Mouse (Mus musculus) liver, adult 2 months (tissue): Measurements from ENCODE around the gene Rita1. TPM values are rescaled to one million over a fixed set of nuclear protein-coding genes. Genes with fewer than 3 reads are reported as not detected.

Experiments used
- DNase-seq: peaks from one replicate; pipeline ENCODE4 v3.0.0-alpha.2; 2011; ENCODE audit warnings: low read depth, low spot score; ENCODE audit errors: extremely low read depth
- H3K27ac ChIP-seq: fragments of 200-500 bp; replicated peaks from 2 replicates; pipeline ENCODE4 v1.5.1; 2012; ENCODE audit warnings: low read depth, mild to moderate bottlenecking, control low read depth, inconsistent platforms, low read length; ENCODE audit not compliant: insufficient read depth
- H3K27me3 ChIP-seq: fragments of 200-500 bp; 2 replicates; pipeline ENCODE4 v1.6.1; 2012; ENCODE audit warnings: mild to moderate bottlenecking, moderate library complexity, low read length, inconsistent platforms; ENCODE audit not compliant: control insufficient read depth, insufficient read depth
- H3K36me3 ChIP-seq: fragments of 200-500 bp; 2 replicates; pipeline ENCODE4 v1.6.1; 2012; ENCODE audit warnings: low read length, inconsistent platforms; ENCODE audit not compliant: control insufficient read depth, insufficient read depth
- H3K4me1 ChIP-seq: fragments of 200-500 bp; 2 replicates; pipeline ENCODE4 v1.6.1; 2011; ENCODE audit warnings: low read length; ENCODE audit not compliant: control insufficient read depth, insufficient read depth
- H3K4me3 ChIP-seq: fragments of 200-500 bp; 2 replicates; pipeline ENCODE4 v1.5.1; 2011; ENCODE audit warnings: low read depth, mild to moderate bottlenecking, control low read depth, low read length, moderate library complexity; ENCODE audit not compliant: insufficient read depth
- H3K79me2 ChIP-seq: fragments of 200-500 bp; 2 replicates; pipeline ENCODE4 v1.6.1; 2012; ENCODE audit warnings: inconsistent platforms, mild to moderate bottlenecking, low read length, moderate library complexity; ENCODE audit not compliant: control insufficient read depth, insufficient read depth
- H3K9ac ChIP-seq: fragments of 200-500 bp; 2 replicates; pipeline ENCODE4 v1.6.1; 2012; ENCODE audit warnings: low read depth, mild to moderate bottlenecking, control low read depth, inconsistent platforms, low read length
- CTCF ChIP-seq: fragments of 200-500 bp; IDR thresholded peaks from 2 replicates; pipeline ENCODE4 v1.5.1; 2011; ENCODE audit warnings: low read depth, low read length, control low read depth
- POLR2A ChIP-seq: fragments of 200-500 bp; IDR thresholded peaks from 2 replicates; pipeline ENCODE4 v1.6.1; 2011; ENCODE audit warnings: low read length, control low read depth; ENCODE audit not compliant: insufficient read depth; ENCODE audit errors: extremely low read depth
- WGBS: fragments of 180-500 bp; shearing (Covaris S2); methylation state at CpG from one replicate; pipeline ENCODE4 v1.1.7; 2018; 5-methylcytosine and 5-hydroxymethylcytosine counted together
- polyA plus RNA-seq: library from polyadenylated mRNA; depleted of rRNA; stranded (reverse); fragments of >200 nt; gene quantifications from 2 replicates; pipeline ENCODE4 v1.2.3, GENCODE M21; 2012
- total RNA-seq: library from RNA; depleted of rRNA; stranded (reverse); fragments of >200 nt; gene quantifications from 2 replicates; pipeline ENCODE4 v1.2.3, GENCODE M21; 2014

Gene Rita1
- total and polyA plus RNA-seq, 2 experiments, result 5.9 to 9.1 TPM

DNA sequence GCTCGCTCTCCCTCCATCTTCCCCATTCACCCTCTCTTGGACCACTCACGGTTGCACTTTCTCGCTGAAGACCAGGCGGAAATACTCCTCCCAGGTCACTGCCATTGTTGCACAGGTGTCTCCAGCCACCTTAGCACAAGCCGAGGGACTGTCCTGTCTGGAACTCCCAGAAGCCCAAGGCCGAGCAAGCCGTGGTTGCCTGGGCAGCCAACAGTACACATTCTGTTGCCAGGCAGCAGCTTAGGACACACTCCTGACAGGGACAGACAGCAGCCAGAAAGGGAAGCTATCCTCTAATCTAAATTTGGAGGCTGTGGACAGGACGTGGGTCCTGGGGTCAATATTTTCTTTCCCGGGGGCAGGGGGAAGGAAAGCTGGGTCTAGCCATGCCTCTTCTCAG lies 21.7 kb upstream of the Rita1 start, which contains the start of gene Cfap73:
TSS of gene Cfap73 (minus strand) at position 105 of the 400 bp plus-strand sequence.
- Histone ChIP-seq H3K79me2 (no peaks in the 10 kb centered on the region), H3K4me3 (no peak within 1 kb of the TSS), H3K27me3 (no peaks in the 10 kb centered on the region), H3K9ac (no peak within 1 kb of the TSS), H3K36me3 (no peaks in the 10 kb centered on the region), H3K4me1 (no peaks in the 10 kb centered on the region), H3K27ac (no peak within 1 kb of the TSS)
- WGBS, result 33% methylated on average over 9 of the region's 9 CpGs
- no peak for DNase-seq
- TF ChIP-seq CTCF (no peak), POLR2A (no peak)

DNA sequence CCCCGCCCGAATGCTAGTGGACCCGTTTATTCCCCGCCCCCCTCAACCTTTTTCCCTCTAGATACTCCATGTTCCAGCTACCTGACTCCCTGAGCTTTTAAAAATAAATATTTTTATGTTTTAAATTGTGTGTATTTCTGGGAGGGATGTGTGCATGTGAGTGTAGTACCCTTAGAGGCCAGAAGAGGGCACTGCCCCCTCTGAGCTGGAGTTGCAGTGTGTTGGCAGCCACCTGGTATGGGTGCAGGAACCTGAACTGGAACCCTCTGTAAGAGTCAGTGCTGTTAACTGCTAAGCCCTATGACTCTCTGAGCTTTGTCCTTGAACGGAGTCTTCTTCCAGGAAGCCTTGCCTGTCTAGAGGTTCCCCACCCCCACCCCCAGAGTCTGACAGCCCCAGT lies 19.5 kb upstream of the Rita1 start:
- Histone ChIP-seq H3K79me2 (no peaks in the 10 kb centered on the region), H3K9ac (no peak overlapping the region), H3K36me3 (0 out of 2 replicates have a peak, but pooled peaks cover under 1% of the 10 kb centered on the region), H3K27me3 (no peaks in the 10 kb centered on the region), H3K4me1 (no peaks in the 10 kb centered on the region), H3K4me3 (no peak overlapping the region), H3K27ac (no peak overlapping the region)
- 89% methylated on average over 5 of the region's 5 CpGs for WGBS
- no peak for TF ChIP-seq POLR2A
- TF ChIP-seq CTCF, result peak; percentile 26; the same call in 1 of the 2 replicates
- no peak for DNase-seq

DNA sequence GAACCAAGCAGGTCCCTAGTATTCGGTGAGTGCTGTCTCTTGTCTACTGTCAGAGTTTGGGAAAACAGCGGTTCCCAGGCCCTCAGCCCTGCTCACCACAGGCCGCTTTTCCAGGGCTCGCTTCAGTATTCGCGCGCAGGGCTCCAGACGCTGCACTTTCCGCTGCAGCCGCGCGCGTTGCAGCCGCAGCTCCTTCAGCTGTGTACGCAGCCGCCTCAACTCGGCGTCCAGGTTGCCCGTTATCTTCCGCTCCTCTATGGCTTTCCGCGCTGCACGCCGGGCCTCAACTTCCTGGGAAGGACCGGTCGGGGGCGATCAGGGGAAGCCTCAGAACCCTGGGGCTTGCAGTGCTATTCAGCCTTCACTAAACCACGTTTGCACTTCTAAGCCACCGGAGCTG lies 18.7 kb upstream of the Rita1 start:
- H3K9ac ChIP-seq, result no peak overlapping the region
- no peak overlapping the region for H3K27ac ChIP-seq
- no peak overlapping the region for H3K4me3 ChIP-seq
- 16% methylated on average over 29 of the region's 29 CpGs for WGBS
- no peaks in the 10 kb centered on the region for H3K4me1 ChIP-seq
- H3K27me3 ChIP-seq, result no peaks in the 10 kb centered on the region
- H3K36me3 ChIP-seq, result peaks cover 1% of the 10 kb centered on the region; the same call in 1 of the 2 replicates
- TF ChIP-seq CTCF (no peak), POLR2A (no peak)
- no peak for DNase-seq
- no peaks in the 10 kb centered on the region for H3K79me2 ChIP-seq

DNA sequence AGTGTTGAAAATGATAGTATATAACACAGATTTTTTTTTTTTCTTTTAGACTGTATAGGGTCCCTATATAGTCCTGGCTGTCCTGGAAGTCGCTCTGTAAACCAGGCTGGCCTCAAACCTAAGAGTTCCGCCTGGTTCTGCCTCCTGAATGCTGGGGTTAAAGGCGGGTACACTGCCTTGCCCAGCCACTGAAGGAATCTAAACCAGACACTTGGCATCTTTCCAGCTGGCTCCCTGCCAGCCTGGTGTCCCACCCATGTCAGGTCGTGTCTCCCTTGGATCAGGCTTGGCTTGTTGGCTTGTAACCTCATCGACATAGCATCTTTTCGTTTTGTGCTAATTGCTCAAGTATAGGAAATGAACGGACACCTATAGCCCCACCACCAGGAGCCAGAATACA lies 16.2 kb upstream of the Rita1 start:
- Histone ChIP-seq H3K27me3 (no peaks in the 10 kb centered on the region), H3K4me1 (no peaks in the 10 kb centered on the region), H3K36me3 (peaks cover 7% of the 10 kb centered on the region; the same call in 1 of the 2 replicates), H3K79me2 (no peaks in the 10 kb centered on the region), H3K27ac (no peak overlapping the region), H3K4me3 (no peak overlapping the region), H3K9ac (no peak overlapping the region)
- 60% methylated on average over 7 of the region's 7 CpGs for WGBS
- TF ChIP-seq CTCF (no peak), POLR2A (no peak)
- no peak for DNase-seq

DNA sequence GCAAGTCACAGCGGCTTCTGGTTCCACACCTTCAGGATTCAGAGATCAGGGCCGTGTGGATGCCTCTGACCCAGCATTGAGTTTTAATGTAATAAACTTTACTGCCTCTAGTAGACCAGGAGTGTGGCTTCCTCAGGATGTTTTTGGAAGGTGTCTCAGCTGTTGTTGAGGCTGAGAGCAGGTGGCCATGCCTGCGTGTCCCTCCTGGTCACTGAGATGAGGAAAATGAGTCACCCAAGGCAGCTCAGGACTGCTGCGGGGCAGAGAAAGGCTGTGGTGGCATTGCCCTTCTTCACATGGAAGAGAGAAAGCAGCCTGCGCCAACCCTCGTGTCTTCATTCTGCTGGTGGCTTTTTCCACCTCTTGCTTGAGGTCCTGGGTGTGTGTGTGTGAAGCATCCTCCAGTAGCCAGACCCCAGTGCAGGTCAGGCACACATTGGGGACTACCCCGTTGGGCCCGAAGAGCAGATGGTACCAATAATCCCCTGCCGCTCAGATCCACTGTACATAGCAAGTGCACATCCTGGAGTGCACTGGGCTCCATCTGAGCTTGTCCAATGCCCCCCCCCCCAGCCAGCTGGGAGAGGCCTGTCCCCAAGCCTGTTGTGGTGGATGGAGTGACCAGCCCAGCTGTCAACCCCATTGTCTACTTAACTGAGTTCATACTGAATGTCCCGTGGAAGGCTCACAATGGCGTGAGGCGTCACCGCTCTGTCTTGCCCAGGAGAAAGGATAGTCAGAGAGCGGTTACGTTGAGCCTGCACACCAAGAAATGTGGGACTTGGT lies 15.3 kb upstream of the Rita1 start:
- Histone ChIP-seq H3K36me3 (peaks cover 7% of the 10 kb centered on the region; the same call in 1 of the 2 replicates), H3K4me1 (no peaks in the 10 kb centered on the region), H3K9ac (no peak overlapping the region), H3K27me3 (no peaks in the 10 kb centered on the region), H3K4me3 (no peak overlapping the region), H3K27ac (no peak overlapping the region), H3K79me2 (no peaks in the 10 kb centered on the region)
- DNase-seq, result no peak
- WGBS, result 92% methylated on average over 15 of the region's 15 CpGs
- TF ChIP-seq CTCF (no peak), POLR2A (no peak)

DNA sequence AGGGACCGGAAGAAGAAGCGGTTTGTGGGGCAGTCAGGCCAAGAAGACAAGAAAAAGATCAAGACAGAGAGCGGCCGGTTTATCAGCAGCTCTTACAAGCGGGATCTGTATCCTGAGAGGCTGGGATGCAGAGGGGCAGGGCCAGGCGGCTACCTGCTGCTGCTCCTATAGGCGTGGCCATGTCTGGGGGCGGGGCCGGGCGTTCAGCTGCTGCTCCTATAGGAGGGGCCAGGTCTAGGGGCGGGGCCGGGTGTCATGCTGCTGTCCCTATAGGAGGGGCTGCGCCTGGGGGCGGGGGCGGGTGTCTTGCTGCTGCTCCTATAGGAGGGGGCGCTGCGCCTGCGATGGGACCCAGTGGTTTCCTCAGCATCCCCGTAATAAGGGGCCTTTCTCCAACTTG lies 14.0 kb upstream of the Rita1 start:
- Histone ChIP-seq H3K27me3 (no peaks in the 10 kb centered on the region), H3K4me1 (no peaks in the 10 kb centered on the region), H3K9ac (no peak overlapping the region), H3K36me3 (peaks cover 10% of the 10 kb centered on the region; the same call in 1 of the 2 replicates), H3K79me2 (no peaks in the 10 kb centered on the region), H3K27ac (no peak overlapping the region), H3K4me3 (no peak overlapping the region)
- no peak for DNase-seq
- WGBS, result 78% methylated on average over 19 of the region's 19 CpGs
- TF ChIP-seq POLR2A (no peak), CTCF (no peak)
